Mouse (Mus musculus): ENCODE measurements around the gene Ociad1.
A peak's percentile ranks its signal among the peaks of the same experiment; 100 is the strongest.
"Not testable (repeated sequence)": the region's sequence is repeated elsewhere in the genome, so short reads cannot be mapped to it uniquely, and the experiment has no call there.

Gene Ociad1

DNA sequence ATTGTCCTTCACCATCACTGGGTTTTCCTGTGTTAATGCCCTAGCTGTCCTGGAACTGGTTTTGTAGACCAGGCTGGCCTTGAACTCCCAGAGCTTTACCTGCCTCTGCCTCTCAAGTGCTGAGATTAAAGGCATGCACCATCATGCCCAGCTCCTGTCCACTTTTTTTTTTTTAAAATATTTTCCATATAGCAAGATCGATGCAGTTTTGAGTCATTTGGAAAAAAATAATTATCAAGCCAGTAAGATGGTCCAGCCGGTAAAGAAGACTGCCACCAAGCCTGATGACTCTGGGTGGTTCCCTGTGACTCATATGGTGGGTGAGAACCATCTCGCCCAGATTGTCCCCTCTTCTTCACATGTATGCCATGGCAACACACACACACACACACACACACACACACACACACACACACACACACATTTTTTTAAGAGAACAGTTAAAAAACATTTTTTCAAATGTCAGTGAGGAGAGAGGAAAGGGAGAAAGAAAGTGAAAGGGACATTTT lies 7.1 kb upstream of the Ociad1 start:
- no peak for DNase-seq (ENCODE audit: low spot score)

- no peak for DNase-seq (ENCODE audit: low spot score)
Observed at GRCm38 (mm10) chr5:73286603-73287002, 6.0 kb upstream of the Ociad1 start.

- DNase-seq (ENCODE audit: low spot score) = no peak
Observed at GRCm38 (mm10) chr5:73289900-73290299, 2.7 kb upstream of the Ociad1 start.

DNA sequence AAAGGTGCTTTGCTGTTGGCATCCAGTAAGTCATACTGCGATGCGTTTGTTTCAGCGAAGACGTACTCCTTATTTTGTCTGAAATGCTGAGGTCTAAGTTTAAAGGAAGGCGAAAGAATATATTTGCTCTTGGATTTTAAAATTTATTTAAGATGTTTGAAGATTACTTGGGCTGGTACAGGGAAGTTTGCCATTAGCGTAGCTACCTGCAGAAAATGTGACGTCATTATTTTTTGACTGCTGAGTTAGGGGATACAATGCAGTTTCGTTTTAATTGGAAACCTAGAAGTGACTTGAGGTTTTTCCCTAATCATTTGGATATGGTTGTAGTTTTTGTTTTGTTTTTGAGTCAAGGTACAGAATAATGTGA lies 859 bp downstream of the Ociad1 start:
- no peak for DNase-seq (ENCODE audit: low spot score)

DNA sequence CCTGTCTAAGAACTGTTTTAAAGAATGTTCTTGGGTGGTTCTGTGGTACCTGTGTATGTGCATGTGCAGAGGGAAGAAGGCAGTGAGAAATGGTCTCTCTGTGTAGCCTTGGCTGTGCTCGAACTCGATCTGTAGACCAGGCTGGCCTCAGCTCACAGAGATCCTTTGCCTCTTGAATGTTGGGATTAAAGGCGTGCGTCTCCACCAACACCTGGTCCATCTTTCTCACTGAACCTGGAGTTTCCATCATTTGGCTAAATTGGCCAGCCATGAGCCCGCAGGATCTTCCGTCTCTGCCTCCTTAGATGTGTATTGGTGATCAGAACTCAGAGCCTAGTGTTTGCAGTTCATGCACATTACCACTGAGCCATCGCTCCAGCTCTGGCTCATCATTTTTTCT lies 2.4 kb downstream of the Ociad1 start:
- DNase-seq (ENCODE audit: low spot score) = no peak

DNA sequence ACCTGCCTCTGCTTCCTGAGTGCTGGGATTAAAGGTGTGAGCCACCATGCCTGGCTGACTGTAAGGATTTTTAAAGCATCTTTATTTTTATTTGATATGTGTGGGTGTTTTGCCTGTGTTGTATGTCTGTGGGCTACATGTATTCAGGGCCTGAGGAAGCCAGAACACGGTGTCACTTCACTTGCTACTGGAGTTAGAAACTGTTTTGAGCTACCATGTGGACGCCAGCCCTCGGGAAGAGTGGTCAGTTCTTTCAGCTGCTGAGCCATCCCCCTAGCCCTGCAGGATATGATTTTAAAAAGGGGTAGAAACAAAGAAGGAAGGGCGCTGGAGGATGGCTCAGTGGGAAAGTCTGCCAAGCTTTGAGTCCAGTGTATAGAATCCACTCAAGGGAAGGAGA lies 3.3 kb downstream of the Ociad1 start:
- no peak for DNase-seq (ENCODE audit: low spot score)

DNA sequence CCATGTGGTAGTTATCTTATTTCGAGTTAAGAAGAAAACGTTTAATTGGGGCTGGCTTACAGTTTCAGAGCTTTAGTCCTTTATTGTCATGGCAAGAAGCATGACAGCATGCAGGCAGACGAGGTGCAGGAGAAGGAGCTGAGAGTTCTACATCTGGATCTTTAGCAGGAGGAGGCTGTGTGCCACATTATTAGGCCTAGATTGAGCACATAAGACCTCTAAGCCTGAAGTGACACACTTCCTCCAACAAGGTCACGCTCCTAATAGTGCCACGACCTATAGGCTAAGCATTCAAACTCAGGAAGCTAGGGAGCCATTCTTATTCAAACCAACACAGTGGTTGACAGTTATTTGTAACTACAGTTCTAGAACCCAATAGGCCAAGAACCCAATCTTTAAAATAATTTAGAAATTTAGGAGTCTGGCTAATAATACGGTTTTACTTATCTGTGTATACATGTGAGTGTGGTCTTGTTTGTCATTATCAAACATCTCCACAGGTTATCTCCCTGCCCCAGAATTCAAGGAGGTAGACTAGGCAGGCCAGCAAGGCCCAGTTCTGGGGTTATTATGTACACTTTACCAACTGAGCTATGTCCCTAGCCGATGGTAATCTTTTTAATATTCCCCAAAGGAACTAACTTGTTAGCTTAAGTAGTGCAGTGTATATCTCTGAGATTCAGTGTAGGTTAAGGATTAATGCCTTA lies 9.2 kb downstream of the Ociad1 start:
- DNase-seq (ENCODE audit: low spot score) = no peak

DNA sequence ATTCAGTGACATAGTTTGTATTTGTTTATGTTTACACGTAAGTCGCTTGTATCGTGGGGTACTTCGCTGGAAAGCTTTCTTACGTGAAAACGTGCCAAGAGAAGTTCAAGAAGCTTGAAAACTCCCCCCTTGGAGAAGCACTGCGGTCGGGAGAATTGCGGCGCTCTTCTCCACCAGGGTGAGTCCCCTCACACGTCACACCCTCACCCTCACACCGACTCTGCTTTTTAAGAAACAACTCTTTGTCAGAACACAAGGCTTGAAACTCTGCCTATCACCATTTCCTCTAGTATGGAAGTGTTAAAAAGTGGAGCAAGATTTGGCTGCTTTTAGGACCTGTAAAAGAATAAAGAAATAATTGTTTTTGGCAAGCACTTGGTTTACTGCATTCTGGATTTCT lies 11.9 kb downstream of the Ociad1 start:
- DNase-seq (ENCODE audit: low spot score) = no peak

- DNase-seq (ENCODE audit: low spot score) = no peak
Observed at GRCm38 (mm10) chr5:73306486-73306885, 13.9 kb downstream of the Ociad1 start.

DNA sequence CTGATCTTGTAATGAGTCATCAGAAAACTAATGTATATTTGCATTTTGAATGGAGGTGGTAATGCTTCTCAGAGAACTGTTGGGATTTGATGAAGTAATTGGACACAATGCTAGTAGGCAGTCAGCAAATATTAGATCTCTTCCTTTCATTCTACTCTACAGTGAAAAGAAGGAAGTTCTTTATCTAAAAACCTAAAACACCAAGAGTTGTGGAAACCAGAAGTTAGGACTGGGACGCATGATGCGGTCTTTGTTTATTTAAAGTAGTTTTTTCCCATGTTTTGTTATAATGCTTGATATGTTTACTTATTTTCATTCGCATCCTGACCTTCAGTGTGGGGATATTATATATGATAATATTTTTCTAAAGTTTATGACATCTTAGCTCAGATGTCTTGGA lies 14.7 kb downstream of the Ociad1 start:
- no peak for DNase-seq (ENCODE audit: low spot score)

DNA sequence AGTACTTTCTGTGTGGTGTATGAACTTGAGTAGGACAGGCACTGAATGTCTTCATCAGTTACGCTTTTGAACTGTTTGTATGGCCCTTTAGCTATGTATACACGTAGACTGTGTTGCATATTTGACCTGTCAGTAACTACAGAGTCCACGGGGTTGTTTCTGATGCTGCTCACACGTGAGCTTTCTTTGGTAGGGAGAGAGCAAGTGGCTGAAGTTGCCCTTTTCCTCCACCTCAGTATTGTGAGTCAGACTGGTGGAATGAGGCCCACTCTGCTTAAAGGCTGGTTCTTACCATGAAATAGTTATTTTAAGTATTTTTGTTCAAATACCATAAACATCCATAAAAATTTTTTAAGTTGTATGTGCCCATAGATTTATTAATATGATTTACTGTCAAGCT lies 16.9 kb downstream of the Ociad1 start:
- no peak for DNase-seq (ENCODE audit: low spot score)

- DNase-seq (ENCODE audit: low spot score) = no peak
Observed at GRCm38 (mm10) chr5:73310401-73310800, 17.8 kb downstream of the Ociad1 start.

- no peak for DNase-seq (ENCODE audit: low spot score)
Observed at GRCm38 (mm10) chr5:73311458-73311857, 18.9 kb downstream of the Ociad1 start.

- DNase-seq (ENCODE audit: low spot score) = no peak
Observed at GRCm38 (mm10) chr5:73313591-73313990, 21.0 kb downstream of the Ociad1 start.

DNA sequence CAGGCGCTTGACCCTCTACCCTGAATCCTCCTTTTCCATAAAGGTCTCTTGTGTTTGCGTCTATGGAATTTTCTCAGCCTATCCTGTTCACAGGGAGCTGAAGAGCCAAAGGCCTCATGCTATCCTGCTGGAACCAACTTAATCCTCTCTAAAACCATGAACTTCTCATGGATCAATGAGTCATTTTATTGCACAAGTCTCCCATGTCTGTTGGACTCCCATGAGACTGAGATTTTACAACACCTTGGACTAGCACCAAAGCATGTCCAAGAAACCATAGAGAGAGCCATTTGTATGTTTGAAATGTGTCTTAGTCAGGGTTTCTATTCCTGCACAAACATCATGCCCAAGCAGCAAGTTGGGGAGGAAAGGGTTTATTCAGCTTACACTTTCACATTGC lies 22.1 kb downstream of the Ociad1 start:
- DNase-seq (ENCODE audit: low spot score) = no peak

- no peak for DNase-seq (ENCODE audit: low spot score)
Observed at GRCm38 (mm10) chr5:73319306-73319705, 26.7 kb downstream of the Ociad1 start.

- DNase-seq (ENCODE audit: low spot score) = not testable (repeated sequence)
Observed at GRCm38 (mm10) chr5:73322684-73323083, 30.1 kb downstream of the Ociad1 start.

- no peak for DNase-seq (ENCODE audit: low spot score)
Observed at GRCm38 (mm10) chr5:73323602-73324001, 31.0 kb downstream of the Ociad1 start.

DNA sequence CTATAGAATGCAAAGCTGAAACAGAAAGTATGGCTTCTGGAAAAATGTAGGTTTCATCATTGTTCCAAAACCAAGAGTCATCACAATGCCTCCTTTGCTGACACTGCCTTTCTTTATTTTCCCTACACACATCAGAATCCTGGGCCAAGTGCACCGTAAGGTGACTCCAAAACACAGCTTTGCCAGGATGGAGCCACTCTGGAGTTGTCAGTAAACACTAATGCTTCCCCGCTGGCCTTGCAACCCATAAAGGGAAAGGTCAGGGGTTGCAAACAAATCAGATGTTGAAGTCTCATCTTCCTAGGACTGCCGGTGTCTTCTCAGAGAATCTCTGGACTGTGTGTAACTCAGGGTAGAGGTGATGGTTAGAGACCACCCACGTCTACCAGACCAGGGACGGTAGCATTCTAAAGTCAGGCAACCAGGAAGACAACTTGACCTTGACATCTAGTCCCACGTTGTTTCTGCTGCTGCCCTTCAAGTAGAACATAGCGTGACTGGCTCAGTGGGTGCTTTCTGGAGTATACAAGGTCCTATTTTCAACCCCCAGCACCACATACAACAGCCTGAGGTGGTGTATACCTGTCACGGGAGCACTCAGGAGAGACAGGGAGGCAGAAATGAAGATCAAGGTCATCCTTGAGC lies 32.1 kb downstream of the Ociad1 start:
- DNase-seq (ENCODE audit: low spot score) = no peak

GRCm38 (mm10) chr5:73331002-73331401 lies 38.4 kb downstream of the Ociad1 start:
- DNase-seq (ENCODE audit: low spot score) = no peak

DNA sequence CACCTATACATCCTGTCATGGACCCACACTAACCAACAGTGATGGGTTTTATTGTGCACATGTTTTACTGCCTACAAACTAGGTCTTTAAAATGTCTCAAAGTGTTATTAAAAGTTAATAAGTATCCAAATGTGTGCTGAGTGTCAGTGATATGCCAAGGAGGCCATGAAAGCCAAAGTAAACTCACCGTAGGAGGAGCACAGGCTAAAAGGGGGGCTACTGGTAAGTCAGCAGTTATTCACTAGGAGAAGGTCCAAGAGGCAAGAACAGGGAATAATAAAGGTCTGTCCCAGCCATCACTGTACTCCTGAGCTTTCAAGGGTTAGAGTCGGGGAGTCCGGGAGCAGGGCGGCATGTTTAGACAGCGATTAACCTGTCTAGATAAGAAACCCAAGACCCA lies 43.9 kb downstream of the Ociad1 start:
- no peak for DNase-seq (ENCODE audit: low spot score)

DNA sequence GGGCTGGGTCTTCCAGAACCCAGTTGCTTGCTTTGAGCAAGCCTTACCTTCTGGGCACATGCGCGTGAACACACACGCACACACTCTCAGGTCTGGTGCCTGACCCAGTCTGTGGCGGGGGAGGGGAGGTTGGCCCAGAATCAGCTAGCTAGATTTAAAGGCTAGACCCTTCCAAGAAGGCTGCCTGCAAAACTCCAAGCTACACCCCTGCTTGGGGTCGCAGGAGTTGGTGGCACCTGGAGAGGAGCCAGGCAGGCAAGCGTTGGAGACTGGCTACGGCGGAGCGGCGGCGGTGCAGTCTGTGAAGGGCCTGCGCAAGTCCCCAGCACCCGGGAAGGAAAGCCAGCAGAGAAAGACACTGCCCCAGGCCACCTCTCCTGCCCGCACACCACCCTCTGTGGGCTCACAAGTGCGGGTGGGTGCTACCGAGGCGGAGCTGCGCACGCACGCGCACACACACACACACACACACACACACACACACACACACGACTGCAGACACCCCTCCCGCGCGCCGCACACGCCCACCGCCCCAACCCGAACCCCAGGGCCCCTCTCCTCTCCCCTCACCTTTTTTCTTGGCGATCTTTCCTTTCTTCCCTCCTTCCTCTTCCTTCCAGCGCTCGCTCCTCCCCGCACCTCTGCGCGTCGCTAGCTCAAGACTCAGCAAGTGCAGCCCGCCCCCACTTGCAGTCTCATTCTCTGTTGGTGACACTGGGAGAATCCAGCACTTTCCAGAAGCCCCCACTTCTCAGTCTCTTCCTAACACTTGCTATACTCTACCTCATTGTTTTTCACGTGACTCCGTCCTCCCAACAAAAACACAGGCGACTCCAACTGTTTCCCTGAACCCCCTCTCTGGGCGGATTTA lies 45.6 kb downstream of the Ociad1 start:
- DNase-seq (ENCODE audit: low spot score) = peak; percentile 14

GRCm38 (mm10) chr5:73338832-73339163 lies 46.2 kb downstream of the Ociad1 start:
- no peak for DNase-seq (ENCODE audit: low spot score)
